Mouse (Mus musculus) mouse embryonic stem cell (cell line): ENCODE measurements around the gene Eya2.
"Not testable (repeated sequence)": the region's sequence is repeated elsewhere in the genome, so short reads cannot be mapped to it uniquely, and the experiment has no call there.

Experiments
- in situ Hi-C, 2 experiments: fragments of 300-500 bp; cut with MboI; formaldehyde crosslinking; loops; 1 replicate in 1 of 2; 3 replicates in 1 of 2; pipeline ENCODE4 v1.14.3; 2019 to 2020; ENCODE audit warnings: low sequenced_read_pairs in 2 of 2, low pct_unique_long_range_greater_than_20kb in 1 of 2, mixed read lengths in 1 of 2; ENCODE audit not compliant: unreplicated experiment in 1 of 2

Gene Eya2

DNA sequence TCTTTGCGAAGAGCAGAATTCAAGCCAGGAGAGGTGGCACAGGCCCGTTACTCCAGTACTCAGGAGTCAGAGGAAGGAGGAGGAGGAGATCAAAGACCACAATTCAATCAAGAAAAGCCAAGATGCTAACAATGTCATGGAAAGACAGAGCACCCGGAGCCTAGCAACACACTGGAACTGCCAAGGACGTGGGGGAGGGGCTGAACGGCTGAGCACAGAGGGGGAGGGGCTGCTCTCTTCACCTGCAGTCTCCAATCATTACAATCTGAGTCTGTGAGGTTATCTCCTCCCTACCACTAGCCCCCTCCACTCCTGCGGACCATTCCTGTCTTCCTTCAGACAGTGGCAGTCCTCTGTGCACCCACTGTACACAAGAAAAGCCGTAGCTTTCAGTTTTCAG is 196.2 kb downstream of the Eya2 start:
- in situ Hi-C loops, result loop anchor here in 1 of 2 experiments (25.0 kb wide), 1 partner anchor 246 kb away; no protein-coding TSS in a partner anchor

DNA sequence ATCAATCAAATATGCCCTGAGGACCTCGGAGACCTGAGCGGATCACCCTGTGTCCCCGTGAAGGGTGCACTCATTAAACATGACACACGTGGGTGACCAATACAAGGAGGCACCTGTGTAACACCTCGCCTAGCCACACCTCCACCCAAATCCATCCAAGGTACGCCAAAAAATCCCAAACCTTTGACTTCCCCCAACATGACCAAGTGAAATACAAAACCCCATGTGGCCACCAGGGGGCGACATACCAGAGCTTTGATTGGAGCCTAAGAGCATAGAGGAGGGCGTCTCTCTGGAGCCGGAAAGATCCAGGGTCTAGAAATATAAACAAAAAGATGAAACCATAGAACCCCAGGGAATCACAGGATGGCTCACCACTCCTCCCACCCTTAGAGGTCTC is 196.8 kb downstream of the Eya2 start:
- in situ Hi-C loops, result loop anchor here in 1 of 2 experiments (25.0 kb wide), 1 partner anchor 246 kb away; no protein-coding TSS in a partner anchor

DNA sequence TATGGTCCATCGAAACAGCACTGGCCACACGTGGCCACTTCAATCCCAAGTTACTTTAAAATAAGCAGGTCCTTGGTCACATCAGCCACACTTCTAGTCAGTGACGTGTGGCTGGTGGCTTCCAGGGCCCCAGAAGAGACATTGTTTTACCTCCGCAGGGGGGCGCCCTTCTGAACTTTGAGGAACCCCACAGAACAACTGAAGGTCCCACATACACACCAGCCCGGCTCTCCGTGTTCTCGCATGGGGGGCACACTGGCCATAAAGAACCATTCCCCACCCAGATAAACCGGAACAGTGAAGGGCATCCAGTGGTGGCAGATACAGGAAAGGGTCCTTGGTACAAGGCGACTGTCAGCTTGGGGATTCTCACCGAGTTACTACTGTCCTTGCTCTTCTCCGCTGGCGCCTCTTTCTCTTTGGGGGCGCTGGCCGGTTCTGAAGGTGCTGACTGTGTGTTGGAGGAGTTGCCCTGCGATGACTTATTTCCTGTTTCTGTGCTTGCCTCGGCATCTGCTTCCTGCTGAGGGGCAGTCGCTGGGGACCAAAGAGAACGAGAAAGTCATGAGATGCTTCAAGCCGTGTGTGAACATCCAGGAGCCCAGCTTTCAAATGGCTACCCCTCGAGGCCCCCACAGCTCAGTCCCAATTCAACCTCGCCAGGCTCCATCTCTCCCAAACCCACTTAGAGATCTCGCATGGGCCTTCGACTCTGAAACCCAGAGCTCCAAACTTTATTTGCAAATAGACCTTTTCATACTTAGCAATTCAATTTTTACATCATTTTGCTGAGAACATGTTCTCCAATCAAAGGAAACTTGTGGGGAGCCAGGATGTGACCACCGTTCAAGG is 197.8 kb downstream of the Eya2 start:
- in situ Hi-C loops, result loop anchor here in 1 of 2 experiments (25.0 kb wide), 1 partner anchor 245 kb away; no protein-coding TSS in a partner anchor

DNA sequence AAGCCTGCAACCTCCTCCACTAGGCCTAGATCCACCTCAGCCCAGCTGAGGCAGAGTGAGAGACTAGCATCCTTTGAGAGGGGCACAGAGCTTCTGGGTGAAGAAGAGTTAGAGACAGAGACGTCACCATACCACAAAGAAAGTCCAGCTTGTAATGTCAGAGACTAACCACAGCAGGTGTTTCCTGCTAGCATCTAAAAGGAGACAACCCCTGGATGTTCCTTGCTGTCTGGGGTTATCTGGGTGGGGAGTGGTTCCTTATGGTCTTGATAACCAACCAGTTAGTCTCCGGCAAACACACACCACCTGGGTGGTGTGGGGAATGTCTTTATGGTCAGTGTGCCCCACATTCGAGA is 198.4 kb downstream of the Eya2 start:
- in situ Hi-C loops, result loop anchor here in 1 of 2 experiments (25.0 kb wide), 1 partner anchor 244 kb away; no protein-coding TSS in a partner anchor

DNA sequence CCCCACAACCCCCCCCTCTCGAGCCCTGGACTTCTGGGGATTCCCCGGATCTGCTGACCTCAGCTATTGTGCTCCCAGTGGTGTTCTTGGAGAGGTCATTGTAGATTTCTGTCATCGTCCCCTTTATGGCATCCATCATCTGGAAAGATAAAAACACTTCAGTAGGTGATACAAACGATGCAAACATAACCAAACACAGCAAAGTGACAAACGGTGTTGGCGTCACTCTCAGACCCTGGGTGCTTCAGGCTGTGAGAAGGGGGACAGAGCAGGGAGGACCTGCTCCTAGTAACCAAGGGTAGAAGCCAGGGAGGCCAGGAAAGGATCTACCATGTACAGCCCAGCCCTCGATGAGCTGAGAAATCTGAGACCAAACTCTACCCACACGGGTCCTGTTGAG is 203.0 kb downstream of the Eya2 start:
- in situ Hi-C loops, result loop anchor here in 1 of 2 experiments (25.0 kb wide), 1 partner anchor 239 kb away; no protein-coding TSS in a partner anchor

DNA sequence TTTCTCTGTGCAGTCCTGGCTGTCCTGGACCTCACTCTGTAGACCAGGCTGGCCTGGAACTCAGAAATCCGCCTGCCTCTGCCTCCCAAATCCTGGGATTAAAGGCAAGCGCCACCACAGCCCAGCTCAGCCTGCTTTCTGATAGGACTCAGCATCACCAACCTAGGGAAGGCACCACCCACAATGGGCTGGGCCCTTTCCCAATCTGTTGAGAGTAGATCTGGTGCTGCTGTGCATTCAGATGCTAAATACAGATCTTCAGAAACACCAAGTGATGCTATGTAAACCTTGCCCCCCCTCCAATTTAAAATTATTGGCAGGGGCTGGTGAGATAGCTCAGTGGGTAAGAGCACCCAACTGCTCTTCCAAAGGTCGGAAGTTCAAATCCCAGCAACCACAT is 205.3 kb downstream of the Eya2 start:
- in situ Hi-C loops, result not testable (repeated sequence)

DNA sequence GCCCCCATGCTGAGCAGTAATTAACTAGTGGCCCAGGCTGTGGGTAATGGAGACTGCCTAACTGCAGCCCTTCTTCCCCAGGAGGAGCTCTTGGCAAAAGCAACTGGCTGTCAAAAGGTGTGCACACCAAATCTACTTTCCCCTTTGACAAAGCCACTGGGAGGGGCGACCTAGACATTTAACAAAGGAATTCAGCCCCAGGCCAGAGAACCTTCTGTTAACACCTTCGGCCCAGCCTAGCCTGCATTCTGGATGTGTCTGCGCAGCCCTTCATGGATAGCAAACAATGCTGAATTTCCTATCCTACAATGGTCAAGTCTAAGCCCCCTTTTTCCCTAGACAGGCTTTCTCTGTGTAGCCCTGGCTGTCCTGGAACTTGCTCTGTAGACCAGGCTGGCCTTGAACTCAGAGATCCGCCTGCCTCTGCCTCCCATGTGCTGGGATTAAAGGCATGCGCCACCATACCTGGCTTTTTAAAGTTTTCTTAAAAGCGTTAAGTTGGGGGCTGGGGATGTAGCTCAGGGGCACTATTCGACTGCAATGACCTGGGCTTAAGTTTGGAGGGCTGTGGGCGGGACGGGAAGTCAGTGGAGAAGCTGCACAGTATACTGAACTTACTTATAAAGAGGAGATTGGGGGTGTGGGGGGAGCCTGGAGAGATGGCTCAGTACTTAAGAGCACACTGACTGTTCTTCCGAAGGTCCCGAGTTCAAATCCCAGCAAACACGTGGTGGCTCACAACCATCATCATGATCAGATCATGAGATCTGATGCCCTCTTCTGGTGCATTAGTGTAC is 213.5 kb downstream of the Eya2 start:
- in situ Hi-C loops, result no loop called here

DNA sequence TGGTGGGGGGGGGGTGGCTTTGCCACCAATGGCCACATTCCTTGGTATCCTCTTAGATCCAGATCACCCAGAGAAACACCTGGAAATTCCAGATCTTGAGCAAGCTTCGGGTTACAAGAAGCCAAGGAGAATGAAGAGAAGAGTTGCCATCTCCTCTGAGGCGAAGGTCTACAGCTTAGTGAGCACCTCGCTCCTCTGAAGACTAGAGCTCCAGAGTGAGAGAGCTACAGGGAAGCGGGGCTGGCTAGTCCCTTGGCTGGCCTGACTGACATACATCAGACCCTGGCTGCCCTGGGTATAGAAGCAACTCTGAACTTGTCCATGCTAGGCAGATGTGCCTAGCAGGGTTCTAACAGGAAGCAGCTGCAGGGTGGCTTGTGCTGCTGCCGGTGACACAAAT is 214.3 kb downstream of the Eya2 start:
- in situ Hi-C loops, result no loop called here

DNA sequence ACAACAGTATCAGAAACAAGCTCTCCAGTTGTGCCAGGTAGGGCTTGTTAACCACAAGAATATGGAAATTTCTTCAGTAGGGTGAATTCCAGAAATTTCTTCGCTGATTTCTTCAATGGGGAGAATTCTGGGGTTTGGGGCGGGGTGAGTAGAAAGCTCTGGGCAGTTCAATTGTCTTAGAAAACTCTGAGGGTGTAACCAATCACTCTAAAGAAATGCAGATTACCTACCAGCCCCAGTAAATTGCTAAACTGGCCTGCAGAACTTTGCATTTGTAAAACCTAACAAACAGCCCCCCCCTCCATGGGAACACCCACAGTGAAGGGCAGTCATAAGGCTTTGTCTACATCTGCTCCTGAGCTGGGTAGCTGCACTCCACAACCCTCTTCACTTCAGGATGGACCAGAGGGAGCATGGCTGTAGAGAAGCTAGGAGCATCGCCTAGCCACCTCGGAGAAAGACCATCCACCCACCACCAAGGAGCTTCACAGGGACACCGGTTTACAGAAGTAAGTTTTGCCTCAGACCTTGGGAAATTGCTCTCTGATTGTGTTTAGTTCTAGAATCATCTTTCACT is 215.2 kb downstream of the Eya2 start:
- in situ Hi-C loops, result no loop called here

DNA sequence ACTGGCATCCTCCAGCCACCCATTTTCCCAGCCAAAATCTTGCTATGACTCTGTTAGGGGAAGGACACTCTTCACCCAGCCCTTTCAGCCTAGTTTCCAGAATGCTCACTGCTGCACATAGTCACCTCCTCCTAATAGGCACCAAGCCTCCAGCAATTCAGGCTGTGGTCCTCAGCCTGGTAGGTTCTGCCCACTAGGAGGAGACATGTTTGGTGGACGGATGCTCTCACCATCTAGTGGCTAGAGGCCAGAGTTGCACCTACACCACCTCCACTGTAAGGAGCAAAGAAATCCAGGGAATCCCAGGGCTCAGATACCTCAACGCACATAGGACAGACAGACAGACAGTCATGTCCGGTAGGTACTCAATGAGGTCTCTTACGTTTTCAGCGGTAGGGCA is 216.7 kb downstream of the Eya2 start:
- in situ Hi-C loops, result no loop called here

DNA sequence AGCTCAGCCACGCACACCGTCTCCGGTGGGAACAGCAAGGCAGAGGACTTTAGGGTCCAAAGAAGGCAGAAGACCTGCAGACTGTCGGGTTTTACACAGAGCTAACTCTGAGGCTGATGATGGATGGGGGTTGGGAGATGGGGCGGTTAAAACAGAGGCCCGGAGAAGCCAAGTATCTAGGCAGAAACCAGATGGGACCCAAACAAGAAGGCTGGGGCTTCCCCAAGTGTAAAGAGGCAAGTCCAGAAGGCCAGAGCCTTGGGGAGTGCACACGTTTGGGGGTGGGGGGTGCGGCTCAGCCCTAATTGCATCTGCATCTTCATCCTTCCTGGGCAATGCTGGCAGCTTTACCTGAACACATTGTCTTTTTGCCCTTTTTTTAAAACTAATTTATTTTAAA is 218.1 kb downstream of the Eya2 start:
- in situ Hi-C loops, result no loop called here

DNA sequence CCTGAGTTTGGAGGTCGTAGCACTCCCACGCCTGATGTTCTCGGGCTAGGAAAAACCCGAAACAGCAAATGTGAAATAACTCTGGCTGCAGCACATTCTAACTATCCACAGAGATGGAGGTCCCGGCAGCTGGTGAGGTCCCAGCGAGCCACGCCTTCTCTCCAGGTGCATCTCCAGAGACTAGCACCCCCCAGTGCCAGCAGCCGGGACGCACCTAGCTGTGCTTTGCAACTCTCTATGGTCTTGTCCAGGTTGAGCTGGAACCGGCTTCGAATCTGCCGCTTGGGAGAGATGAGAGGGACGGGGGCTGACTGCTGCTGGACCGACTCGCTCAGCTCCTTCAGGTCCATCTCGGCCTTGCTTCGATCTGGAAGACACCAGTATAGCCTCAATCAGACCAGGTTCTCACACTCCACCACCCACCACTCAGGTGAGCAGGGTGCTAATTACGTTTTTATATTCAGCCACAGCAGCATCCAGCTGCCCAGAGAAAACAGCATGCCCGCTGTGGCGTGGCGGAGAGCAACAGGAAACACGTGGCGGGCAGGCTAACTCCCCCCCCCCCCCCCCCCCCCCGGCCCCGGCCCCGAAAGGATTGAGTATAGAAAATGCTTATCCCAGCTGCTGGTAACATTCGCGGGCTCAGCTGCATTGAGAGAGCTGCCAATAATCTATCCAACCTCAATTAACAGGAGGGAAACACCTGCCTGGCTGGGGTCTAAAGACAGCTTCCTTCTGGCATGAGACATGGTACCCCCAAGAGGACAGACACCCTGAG is 220.5 kb downstream of the Eya2 start:
- in situ Hi-C loops, result no loop called here

DNA sequence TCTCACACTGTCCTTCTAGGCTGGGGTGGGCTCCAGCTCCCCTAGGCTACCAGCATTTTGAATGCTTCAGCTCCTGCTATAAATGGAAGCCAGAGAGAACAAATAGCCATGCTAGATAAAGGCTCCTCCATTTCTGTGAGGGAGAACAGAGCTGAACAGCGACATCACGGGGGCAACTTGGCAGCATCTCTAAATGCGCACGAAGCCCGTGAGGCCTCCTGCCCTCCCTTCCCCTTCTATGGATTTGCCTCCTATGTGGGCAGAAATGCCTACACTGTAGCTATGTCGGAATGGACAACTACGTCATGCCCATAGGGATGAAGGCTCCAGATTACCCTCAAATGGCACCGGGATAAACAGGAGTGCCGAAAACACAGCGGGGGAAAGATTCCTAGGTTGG is 222.6 kb downstream of the Eya2 start:
- in situ Hi-C loops, result no loop called here

DNA sequence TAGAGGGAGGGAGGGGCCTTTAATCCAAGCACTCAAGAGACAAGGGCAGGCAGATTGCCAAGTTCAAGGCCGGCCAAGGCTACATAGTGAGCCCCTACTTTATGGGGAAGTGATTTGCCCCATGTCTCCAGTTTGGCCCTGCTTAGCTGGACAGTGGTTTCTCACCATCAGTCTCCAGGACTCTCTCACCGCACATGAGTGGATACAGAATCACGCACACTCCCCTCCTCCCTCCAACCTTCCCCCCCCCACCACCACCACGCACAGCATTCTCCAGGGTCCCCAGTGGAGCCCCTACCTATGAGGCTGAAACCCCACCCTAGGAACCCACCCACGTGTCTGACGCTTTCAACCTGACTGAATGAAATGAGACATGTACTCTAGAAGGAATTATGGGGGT is 223.7 kb downstream of the Eya2 start:
- in situ Hi-C loops, result no loop called here

DNA sequence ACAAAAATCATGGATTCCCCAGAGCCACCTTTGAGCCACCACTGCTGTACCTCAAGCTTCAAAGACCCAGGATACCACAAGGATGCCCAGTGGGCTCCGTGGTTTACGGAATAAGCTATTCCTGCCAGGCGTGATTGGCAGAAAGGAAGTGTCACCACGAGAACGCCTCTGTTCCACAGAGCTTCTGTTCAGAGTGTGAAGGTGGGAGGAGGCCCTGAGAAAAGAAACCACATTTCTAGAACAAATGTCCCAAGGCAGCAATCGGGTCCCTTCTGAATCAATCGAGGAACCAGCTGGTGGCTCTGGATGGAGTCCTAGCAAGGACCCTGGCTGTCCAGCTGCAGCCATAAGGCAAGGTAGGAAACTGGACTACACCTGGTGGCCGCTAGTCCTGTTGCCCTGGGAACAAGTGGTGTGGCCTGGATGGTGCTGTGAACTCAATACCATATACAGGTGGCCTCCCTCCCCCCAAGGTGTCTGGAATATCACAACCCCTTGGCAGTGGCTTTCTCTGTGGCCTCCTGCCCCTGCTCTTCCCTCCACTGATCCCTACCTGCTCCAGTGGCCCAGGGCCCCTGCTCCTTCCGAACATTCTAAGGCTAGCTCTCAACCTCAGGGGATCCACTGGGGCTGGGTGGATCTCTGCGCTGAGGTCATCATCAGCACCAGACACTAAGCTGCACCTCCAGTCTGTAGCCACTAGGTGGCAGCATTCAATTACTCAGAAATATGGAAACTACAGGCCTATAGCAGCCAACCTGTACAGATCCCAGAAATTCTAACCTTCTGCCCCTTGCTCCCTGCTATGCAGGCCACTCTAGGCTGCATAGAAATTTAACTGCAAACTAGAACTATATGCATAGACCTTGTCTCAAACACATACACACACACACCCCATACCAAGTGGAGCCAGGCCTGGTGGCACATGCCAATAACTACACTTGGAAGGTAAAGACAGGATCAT is 224.4 kb downstream of the Eya2 start:
- in situ Hi-C loops, result no loop called here

DNA sequence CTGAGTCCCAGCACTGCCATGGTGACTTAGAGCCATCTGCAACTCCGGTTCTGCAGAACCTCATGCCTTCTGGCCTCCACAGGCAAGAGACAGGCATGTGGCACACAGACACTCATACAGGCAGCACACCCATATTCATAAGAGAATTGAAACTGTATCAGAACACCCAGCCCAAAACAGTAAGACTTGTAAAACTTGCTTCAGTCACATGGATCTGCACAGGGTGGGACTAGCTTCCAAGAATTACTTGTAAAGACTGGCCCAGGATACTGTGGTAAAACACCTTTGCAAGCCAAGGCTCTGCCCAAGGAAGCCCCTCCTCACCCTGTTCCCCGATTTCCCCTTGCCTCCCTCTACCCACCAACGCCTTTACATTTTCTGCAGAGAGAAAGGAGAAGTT is 225.2 kb downstream of the Eya2 start:
- in situ Hi-C loops, result no loop called here

DNA sequence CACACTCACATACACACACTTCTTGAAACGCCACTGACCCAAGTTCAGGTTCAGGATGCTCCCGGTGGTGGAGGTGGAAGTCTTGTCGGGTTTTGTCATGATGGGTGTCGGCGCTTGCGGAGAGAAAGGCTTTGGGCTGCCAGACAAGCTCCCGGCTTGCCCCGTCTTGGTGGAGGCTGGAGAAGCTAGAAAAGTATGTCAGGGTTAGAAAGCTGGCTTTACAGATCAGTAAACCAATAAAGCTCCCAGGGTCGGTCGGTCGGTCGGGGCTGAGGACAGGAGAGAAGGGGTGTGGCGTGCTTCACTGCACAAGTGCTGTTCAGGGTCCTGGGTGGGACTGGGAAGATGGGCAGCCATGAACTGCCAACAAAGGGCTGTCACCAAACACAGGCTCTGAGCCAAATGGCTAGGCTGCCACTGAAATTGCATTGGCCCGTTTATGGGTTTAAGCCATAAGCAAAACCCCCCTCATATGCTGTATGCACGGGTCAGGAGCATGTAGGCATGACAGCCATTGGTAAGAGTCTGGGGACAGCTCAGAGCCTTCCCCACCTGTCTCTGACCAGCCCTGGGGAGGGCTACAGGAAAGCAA is 225.8 kb downstream of the Eya2 start:
- in situ Hi-C loops, result no loop called here
